Mouse (Mus musculus) lung, adult 2 months (tissue): ENCODE measurements at regions not wholly inside any gene's neighbourhood (a gene's known extent, or its start where the extent isn't known, plus 50 kb on each side); places are given as distances from the start of the nearest gene placed in this dataset.

Source experiments
- DNase-seq: peaks from one replicate; pipeline ENCODE4 v3.0.0; 2022
- H3K4me1 ChIP-seq: fragments of 200-500 bp; 2 replicates; pipeline ENCODE4 v1.6.1; 2011; ENCODE audit warnings: low read length; ENCODE audit not compliant: control insufficient read depth, insufficient read depth
- H3K4me3 ChIP-seq: fragments of 200-500 bp; replicated peaks from 2 replicates; pipeline ENCODE3; 2011; ENCODE audit warnings: low read depth, mild to moderate bottlenecking, control low read depth, low read length; ENCODE audit errors: extremely low read depth
- CTCF ChIP-seq: fragments of 200-500 bp; IDR thresholded peaks from 2 replicates; pipeline ENCODE4 v1.5.1; 2011; ENCODE audit warnings: mild to moderate bottlenecking, low read length, control low read depth; ENCODE audit not compliant: insufficient read depth
- POLR2A ChIP-seq: fragments of 200-500 bp; IDR thresholded peaks from 2 replicates; pipeline ENCODE4 v1.6.1; 2011; ENCODE audit warnings: low read depth, mild to moderate bottlenecking, control low read depth, low read length, borderline replicate concordance; ENCODE audit errors: extremely low read depth
- WGBS: fragments of 180-500 bp; shearing (Covaris S2); methylation state at CpG from one replicate; pipeline ENCODE4 v1.1.7; 2018; 5-methylcytosine and 5-hydroxymethylcytosine counted together

DNA sequence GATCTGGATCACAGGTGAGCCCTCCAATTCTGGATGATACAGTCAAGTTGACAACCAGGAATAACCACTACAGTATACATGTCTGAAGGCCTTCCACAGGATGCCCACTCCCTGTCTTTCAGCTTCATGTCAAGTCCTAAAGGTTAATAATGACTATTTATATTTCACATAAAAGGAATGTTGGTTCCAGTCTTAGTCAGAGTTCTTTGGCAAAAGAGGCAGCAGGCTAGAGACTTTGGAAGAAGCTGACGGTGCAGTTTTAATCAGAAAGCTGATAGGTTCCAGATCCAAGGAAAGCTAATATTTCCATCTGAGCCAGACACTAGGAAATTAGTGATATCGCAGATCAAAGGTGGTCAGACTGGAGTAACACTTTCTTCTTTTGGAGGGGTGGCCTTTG lies 91.4 kb upstream of the Runx1 start:
- H3K4me3 ChIP-seq = no peak overlapping the region
- TF ChIP-seq CTCF (no peak), POLR2A (no peak)
- 75% methylated on average over 2 of the region's 2 CpGs for WGBS

GRCm38 (mm10) chr16:92915651-92916050 lies 89.7 kb upstream of the Runx1 start:
- DNase-seq = no peak
- Histone ChIP-seq H3K4me3 (no peak overlapping the region), H3K4me1 (no peaks in the 10 kb centered on the region)
- TF ChIP-seq CTCF = no peak
- TF ChIP-seq POLR2A = no peak
- 66% methylated on average over 6 of the region's 6 CpGs for WGBS

More for the DNA sequence above, 91.4 kb upstream of the Runx1 start:
- no peaks in the 10 kb centered on the region for H3K4me1 ChIP-seq
- DNase-seq = no peak

GRCm38 (mm10) chr16:92906873-92907272 lies 80.9 kb upstream of the Runx1 start:
- Histone ChIP-seq H3K4me1 (no peaks in the 10 kb centered on the region), H3K4me3 (no peak overlapping the region)
- TF ChIP-seq CTCF = no peak
- no peak for TF ChIP-seq POLR2A
- DNase-seq = no peak
- WGBS = 87% methylated on average over 4 of the region's 4 CpGs

DNA sequence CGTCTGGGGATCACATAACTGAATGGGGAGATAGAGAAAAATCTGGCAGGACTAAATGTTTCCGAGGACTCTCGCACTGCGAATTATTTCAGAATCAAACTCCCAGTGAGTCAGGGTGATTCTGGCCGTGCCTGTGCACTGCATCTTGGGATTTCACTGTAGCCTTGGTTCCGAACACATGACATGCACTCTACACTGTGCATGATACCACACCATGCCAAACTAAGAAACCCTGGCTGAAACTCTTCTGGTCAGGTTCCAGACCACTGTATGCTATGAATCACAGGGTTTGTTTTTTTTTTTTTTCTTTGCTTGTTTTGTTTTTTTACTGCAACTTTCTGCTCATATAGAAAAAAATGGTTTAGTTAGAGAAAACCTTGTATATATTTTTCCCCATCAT lies 79.7 kb upstream of the Runx1 start:
- DNase-seq = no peak
- TF ChIP-seq POLR2A = no peak
- TF ChIP-seq CTCF = no peak
- Histone ChIP-seq H3K4me3 (no peak overlapping the region), H3K4me1 (no peaks in the 10 kb centered on the region)
- WGBS = 85% methylated on average over 6 of the region's 6 CpGs

- 41% methylated on average over 9 of the region's 9 CpGs for WGBS
- no peak overlapping the region for H3K4me3 ChIP-seq
- DNase-seq = peak; percentile 9
- H3K4me1 ChIP-seq = no peaks in the 10 kb centered on the region
- no peak for TF ChIP-seq CTCF
- no peak for TF ChIP-seq POLR2A
Observed at GRCm38 (mm10) chr16:92903892-92904473, 78.0 kb upstream of the Runx1 start.

DNA sequence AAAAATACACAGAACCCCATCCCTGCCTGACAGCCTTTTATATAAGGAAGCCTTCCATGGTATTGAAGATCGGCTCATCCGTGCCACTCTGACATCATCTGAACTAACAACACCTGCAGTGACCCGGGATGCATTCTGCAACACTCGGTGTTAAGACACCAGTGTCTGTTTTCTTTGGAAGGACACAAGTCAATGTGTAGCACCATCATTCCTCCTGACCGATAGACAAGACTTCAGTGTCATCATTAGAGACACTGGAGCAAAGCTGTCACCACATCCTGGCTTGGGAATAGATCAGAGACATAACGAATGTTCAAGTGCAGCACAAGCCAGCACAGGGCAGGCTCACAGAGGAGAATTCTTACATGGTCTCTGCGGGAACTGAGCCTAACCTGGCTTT lies 77.5 kb upstream of the Runx1 start:
- no peak for DNase-seq
- Histone ChIP-seq H3K4me3 (no peak overlapping the region), H3K4me1 (no peaks in the 10 kb centered on the region)
- TF ChIP-seq POLR2A (no peak), CTCF (no peak)
- 83% methylated on average over 7 of the region's 7 CpGs for WGBS

GRCm38 (mm10) chr16:92899704-92900103 lies 73.8 kb upstream of the Runx1 start:
- Histone ChIP-seq H3K4me3 (no peak overlapping the region), H3K4me1 (no peaks in the 10 kb centered on the region)
- DNase-seq = no peak
- TF ChIP-seq CTCF (no peak), POLR2A (no peak)
- 53% methylated on average over 1 of the region's 1 CpGs for WGBS

GRCm38 (mm10) chr16:92891741-92892140 lies 65.8 kb upstream of the Runx1 start:
- Histone ChIP-seq H3K4me1 (no peaks in the 10 kb centered on the region), H3K4me3 (no peak overlapping the region)
- 64% methylated on average over 2 of the region's 2 CpGs for WGBS
- TF ChIP-seq POLR2A (no peak), CTCF (no peak)
- DNase-seq = no peak

- H3K4me3 ChIP-seq = no peak overlapping the region
- 87% methylated on average over 3 of the region's 3 CpGs for WGBS
- no peak for TF ChIP-seq POLR2A
- TF ChIP-seq CTCF = no peak
- H3K4me1 ChIP-seq = no peaks in the 10 kb centered on the region
- DNase-seq = no peak
Observed at GRCm38 (mm10) chr16:92890713-92891112, 64.8 kb upstream of the Runx1 start.

DNA sequence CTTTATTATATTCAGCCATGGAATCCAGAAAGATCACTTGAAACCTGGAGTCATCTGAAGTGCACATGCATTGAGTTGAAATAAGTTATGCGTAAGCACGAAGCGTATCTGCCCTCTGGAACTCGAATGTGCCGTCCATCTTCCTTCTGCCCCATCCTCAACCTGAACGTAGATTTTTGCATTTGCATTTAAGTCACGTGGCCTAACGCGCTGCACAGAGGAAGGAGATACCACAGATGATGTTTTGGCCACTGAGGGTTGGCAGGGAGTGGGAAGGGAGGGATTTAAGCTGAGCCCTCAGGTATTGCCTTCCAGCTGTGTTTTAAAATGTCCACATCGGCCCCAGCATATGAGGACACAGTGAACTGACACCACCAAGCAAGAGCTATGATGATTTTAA lies 63.6 kb upstream of the Runx1 start:
- no peaks in the 10 kb centered on the region for H3K4me1 ChIP-seq
- no peak overlapping the region for H3K4me3 ChIP-seq
- 84% methylated on average over 10 of the region's 10 CpGs for WGBS
- no peak for DNase-seq
- TF ChIP-seq POLR2A (no peak), CTCF (no peak)
